Mouse (Mus musculus): ENCODE data around the gene Slc35g3.

- TF ChIP-seq CTCF (IDR thresholded peaks at IDR 0.05; ENCODE audit: low read depth, low read length) (no peak), POLR2AphosphoS5 (IDR thresholded peaks at IDR 0.05; ENCODE audit: insufficient replicate concordance, low read depth, low read length) (no peak), GATA1 (IDR thresholded peaks at IDR 0.05; ENCODE audit: borderline replicate concordance, low read length) (no peak), TAL1 (conservative IDR thresholded peaks at IDR 0.05; ENCODE audit: low read depth, low read length) (no peak)
Observed at GRCm38 (mm10) chr11:69723074-69723473, 38.7 kb downstream of the Slc35g3 start.

All from G1E (cell line).